Mouse (Mus musculus) small intestine, adult 2 months (tissue): Measurements from ENCODE around the gene Ginm1.

Source experiments
- CTCF ChIP-seq: fragments of 200-500 bp; IDR thresholded peaks from 2 replicates; pipeline ENCODE4 v1.5.1; 2012; ENCODE audit warnings: low read depth, mild to moderate bottlenecking, control low read depth, inconsistent platforms, low read length, moderate library complexity, mixed read lengths; ENCODE audit not compliant: insufficient replicate concordance, insufficient read length; ENCODE audit errors: extremely low read depth
- POLR2A ChIP-seq: fragments of 200-500 bp; IDR thresholded peaks from 2 replicates; pipeline ENCODE4 v1.6.1; 2012; ENCODE audit warnings: low read depth, mild to moderate bottlenecking, control low read depth, inconsistent platforms, low read length, moderate library complexity

- no peak for TF ChIP-seq POLR2A
- TF ChIP-seq CTCF = no peak
Measured at GRCm38 (mm10) chr10:7840353-7840733, 47.7 kb upstream of the Ginm1 start.
